In the genomic region with DNA sequence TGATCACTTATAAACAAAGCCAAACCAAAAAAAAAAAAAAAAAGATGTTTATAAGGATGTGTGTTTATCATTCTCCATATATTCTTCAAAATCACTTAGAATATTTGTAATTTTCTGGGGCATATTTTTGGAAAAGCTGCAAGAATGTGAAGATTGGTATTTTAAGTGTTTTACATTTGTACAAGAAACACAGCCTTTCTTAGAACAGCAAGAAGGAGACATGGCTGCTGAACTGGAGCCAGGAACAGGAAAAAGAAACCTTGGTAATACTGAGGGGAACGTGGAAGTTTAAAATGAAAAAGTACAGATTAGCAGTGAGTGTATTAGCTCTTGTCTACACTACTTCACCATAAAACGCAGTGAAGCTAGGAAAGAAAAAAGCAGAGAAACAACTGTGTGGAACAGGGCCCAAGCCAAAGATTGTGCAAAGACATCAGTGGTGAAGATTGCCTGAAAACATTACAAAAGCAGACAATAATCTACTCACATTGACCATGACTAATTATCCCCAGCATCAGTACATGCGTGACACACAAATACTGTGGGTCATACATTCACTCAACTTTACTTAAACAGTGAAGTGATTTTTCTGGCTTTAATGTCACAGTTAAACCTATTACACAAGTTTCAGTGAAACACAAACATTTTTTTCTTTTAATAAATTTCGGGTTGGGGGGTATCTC, we compare ENCODE assay signal across 9 mouse cellular contexts.
"Had no signal": no experiment of that assay in that cellular context is flagged by ENCODE, and none has a peak within 500 bp of the region (broad histone marks: within the 10 kb centered on the region; RNA-seq: fewer than 3 reads in every experiment).

No protein-coding gene starts in this region.

- ATAC-seq: midbrain, embryonic 13.5 days had no signal

- H3K9me3 ChIP-seq: limb, embryonic 10.5 days; liver, embryonic 15.5 days; midbrain, embryonic 13.5 days had no signal

- H3K27ac ChIP-seq: kidney, postnatal 0 days; limb, embryonic 10.5 days; liver, embryonic 15.5 days; midbrain, embryonic 13.5 days had no signal

- H3K4me1 ChIP-seq: limb, embryonic 10.5 days; liver, embryonic 15.5 days; midbrain, embryonic 13.5 days had no signal

- H3K27me3 ChIP-seq: liver, embryonic 15.5 days; midbrain, embryonic 13.5 days had no signal

- H3K36me3 ChIP-seq: limb, embryonic 10.5 days; liver, embryonic 15.5 days; midbrain, embryonic 13.5 days had no signal

- H3K4me2 ChIP-seq: liver, embryonic 11.5 days; liver, embryonic 15.5 days; midbrain, embryonic 13.5 days had no signal

- H3K9ac ChIP-seq: liver, embryonic 15.5 days; midbrain, embryonic 13.5 days had no signal

- H3K4me3 ChIP-seq: limb, embryonic 10.5 days; liver, embryonic 15.5 days; midbrain, embryonic 13.5 days had no signal

- DNase-seq: kidney, adult 11 months; kidney, adult 9 months; lung, postnatal 14 days; thymus, postnatal 4 days had no signal
